Mouse (Mus musculus): ENCODE measurements at regions not wholly inside any gene's neighbourhood (a gene's known extent, or its start where the extent isn't known, plus 50 kb on each side); places are given as distances from the start of the nearest gene placed in this dataset.

DNA sequence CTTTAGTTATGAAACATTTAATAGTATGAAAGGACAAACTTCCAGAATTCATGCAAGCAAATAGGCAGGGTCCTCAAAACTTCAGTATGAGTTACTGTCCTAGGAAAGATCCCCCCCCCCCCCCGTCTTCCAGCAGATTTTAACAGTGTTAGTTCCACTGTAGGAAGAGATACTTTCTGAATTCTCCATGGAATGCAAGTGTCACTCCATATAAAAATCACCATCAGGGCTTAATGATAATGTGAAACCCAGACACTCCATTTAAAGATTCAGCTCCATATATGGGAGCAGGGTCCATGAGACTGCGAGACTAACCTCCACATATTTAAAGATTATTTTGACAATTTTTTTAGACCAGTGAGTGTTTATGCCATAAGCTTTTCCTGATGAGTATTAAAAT, 282.1 kb downstream of the Gm10283 start:
- Histone ChIP-seq H3K9ac (replicated peaks) (no peak overlapping the region), H3K4me3 (replicated peaks) (no peak overlapping the region), H3K36me3 (no peaks in the 10 kb centered on the region), H3K4me1 (replicated peaks) (no peaks in the 10 kb centered on the region), H3K27ac (no peak overlapping the region), H3K4me2 (replicated peaks) (no peak overlapping the region), H3K9me3 (no peaks in the 10 kb centered on the region), H3K27me3 (no peaks in the 10 kb centered on the region)
- WGBS: 67% methylated on average over 2 of the region's 2 CpGs
- ATAC-seq: no peak

- no peak for ATAC-seq
- Histone ChIP-seq H3K36me3 (no peaks in the 10 kb centered on the region), H3K27me3 (no peaks in the 10 kb centered on the region), H3K27ac (no peak overlapping the region), H3K4me2 (replicated peaks) (no peak overlapping the region), H3K9ac (replicated peaks) (no peak overlapping the region), H3K4me3 (replicated peaks) (no peak overlapping the region), H3K9me3 (no peaks in the 10 kb centered on the region), H3K4me1 (replicated peaks) (no peaks in the 10 kb centered on the region)
Measured at GRCm38 (mm10) chr8:60195641-60196040, 307.4 kb downstream of the Gm10283 start.

- Histone ChIP-seq H3K4me3 (replicated peaks) (no peak overlapping the region), H3K27me3 (no peaks in the 10 kb centered on the region), H3K4me2 (replicated peaks) (no peak overlapping the region), H3K9me3 (no peaks in the 10 kb centered on the region), H3K27ac (no peak overlapping the region), H3K4me1 (replicated peaks) (peaks cover 10% of the 10 kb centered on the region), H3K36me3 (no peaks in the 10 kb centered on the region), H3K9ac (replicated peaks) (no peak overlapping the region)
- 20% methylated on average over 5 of the region's 5 CpGs for WGBS
- peak; percentile 62 for ATAC-seq
Measured at GRCm38 (mm10) chr8:60167716-60168272, 335.2 kb downstream of the Gm10283 start.
